Mouse (Mus musculus): ENCODE measurements around the gene Ndufaf4.

- TF ChIP-seq CTCF (IDR thresholded peaks at IDR 0.05; ENCODE audit: low read depth): peak; percentile 99
- no peak for TF ChIP-seq EP300 (optimal IDR thresholded peaks at IDR 0.05)
Measured at GRCm38 (mm10) chr4:24897851-24898515, at the start of gene Ndufaf4.

All from stomach, postnatal 0 days (tissue).